Mouse (Mus musculus): ENCODE data around the gene Rack1.

DNA sequence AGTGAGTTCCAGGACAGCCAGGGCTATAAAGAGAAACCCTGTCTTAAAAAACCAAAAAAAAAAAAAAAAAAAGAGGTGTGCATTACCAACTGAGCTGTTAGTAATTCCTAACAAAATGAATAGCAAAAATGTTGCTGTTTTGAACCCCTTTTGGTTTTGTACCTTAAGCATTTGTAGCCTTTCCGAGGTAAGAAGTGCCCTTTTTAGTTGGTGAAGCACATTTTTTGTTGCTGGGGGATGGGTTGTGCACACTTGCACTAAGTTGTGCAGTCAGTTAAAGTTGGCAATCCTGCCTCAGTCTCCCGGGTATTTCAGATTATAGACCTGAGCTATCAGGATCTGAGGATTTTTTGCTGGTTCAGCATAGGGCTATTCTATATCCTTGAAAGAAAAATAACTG is 4.8 kb downstream of the Rack1 start:
- TF ChIP-seq POLR2A (IDR thresholded peaks at IDR 0.05; ENCODE audit: borderline replicate concordance, insufficient read depth, low read length) (no peak), CTCF (IDR thresholded peaks at IDR 0.05; ENCODE audit: borderline replicate concordance, insufficient read depth, low read depth, low read length) (no peak)
